Mouse (Mus musculus): ENCODE measurements around the gene Arhgap10.
A peak's percentile ranks its signal among the peaks of the same experiment; 100 is the strongest.

The Arhgap10 gene

GRCm38 (mm10) chr8:77517301-77518200 is at the start of gene Arhgap10:
Arhgap10 (minus strand) TSS chr8:77517953.
- DNase-seq (ENCODE audit: low spot score), result peak; percentile 90

DNA sequence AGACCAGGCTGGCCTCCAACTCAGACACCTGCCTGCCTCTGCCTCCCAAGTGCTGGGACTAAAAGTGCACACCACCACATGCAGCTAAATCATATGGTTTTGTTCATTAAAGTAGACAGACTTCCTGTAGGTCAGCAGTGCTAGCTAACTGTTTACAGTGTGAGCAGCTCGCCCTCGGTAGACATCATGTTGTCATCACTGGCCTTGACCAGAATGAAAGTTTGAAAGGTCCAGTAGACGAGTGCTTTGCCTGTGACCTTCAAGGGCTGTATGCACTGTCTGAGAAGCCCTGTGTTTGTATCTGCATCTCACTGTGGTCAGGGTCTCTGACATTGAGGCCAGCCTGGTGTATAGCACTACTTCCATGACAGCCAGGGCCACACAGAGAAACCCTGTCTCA is 43.7 kb upstream of the Arhgap10 start:
- DNase-seq (ENCODE audit: low spot score), result no peak

DNA sequence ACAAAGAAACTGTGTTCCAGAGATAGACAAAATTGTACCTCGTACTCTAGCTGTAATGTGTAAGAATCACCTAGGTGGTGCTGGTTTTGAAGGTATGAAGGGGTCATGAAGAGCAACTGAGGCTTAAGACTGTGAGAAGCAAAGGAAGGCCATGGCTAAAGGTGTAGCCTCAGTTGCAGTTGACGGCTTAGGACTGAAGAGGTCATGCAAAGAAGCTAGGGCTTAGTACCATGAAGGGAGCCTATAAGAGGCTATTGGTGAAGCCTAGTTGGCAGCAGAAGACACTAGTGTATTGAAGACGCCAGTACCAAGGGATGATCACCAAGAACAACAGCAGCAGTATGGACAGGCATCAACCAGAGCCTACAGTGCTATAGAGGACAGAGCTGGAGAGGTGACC is 34.7 kb upstream of the Arhgap10 start:
- no peak for DNase-seq (ENCODE audit: low spot score)

DNA sequence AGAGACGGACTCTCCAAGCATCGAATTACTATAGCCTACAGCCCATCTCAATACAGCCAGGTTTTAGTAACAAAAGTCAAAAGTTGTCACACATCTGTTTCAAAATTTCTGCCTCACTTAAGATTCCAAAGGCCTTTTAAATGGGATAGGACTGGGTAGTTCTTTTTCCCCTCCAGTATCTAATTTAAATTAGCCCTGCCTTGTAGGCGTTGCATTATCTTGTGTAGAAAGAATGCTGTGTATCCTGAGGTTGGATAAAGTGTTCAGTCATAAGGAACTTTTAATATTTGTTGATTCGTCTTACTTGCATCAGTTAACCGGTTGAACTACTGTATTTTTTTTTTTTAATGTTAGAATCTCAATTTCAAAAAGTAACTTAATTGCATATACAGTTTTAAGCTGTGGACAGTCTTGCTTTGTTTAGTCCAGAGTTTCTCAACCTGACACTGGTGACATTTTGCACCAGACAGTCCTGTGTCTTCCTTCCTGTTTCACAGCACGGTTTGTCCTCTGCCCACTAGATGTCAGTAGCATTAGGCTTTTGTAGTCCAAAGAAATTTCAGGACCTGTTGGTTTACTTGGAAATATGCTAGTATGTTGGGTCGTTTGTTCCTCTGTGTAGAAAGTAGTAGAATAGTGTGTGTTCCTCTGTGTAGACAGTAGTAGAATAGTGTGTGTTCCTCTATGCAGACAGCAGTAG is 32.3 kb upstream of the Arhgap10 start:
- DNase-seq (ENCODE audit: low spot score), result peak; percentile 20

- DNase-seq (ENCODE audit: low spot score), result peak; percentile 94
Measured at GRCm38 (mm10) chr8:77549121-77549706, 31.5 kb upstream of the Arhgap10 start, which contains the start of gene Prmt9. Prmt9 (plus strand) TSS chr8:77549397.

DNA sequence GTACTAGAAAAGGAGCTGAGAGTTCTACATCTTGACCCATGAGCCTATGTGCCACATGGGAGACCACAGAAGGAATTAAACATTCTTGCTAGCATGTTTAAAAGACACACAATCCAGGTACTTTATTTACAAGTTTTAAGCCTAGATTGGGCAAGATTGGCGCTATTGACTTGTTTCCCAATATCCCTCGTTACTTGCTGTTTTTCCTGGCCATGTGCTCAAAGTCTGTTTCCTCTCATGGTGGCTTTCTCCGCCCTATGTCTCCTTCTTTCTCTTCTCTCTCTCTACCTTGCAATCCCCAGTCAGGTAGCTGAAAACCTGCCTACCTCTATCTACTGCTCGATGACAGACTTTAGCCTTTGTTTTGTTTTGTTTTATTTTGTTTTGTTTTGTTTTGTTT is 27.9 kb upstream of the Arhgap10 start:
- DNase-seq (ENCODE audit: low spot score), result no peak

DNA sequence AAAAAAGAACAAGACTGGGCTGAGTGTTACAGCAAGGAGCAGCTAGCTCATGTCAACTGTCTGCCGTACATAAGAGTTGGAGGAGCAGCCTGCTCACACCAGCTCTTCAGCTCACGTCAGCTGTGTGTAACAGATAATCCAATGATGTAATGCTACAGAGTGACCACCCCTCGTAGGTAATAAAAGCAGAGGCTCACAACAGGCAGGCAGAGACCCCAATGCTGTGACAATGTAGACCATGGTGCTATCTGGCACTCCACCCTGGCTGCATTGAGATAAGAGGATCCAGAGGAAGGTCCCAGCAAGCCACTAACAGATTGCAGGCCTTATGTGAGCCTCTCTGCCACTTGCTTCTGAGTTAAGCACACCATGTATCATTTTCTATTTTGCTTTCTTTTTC is 26.7 kb upstream of the Arhgap10 start:
- DNase-seq (ENCODE audit: low spot score), result no peak

DNA sequence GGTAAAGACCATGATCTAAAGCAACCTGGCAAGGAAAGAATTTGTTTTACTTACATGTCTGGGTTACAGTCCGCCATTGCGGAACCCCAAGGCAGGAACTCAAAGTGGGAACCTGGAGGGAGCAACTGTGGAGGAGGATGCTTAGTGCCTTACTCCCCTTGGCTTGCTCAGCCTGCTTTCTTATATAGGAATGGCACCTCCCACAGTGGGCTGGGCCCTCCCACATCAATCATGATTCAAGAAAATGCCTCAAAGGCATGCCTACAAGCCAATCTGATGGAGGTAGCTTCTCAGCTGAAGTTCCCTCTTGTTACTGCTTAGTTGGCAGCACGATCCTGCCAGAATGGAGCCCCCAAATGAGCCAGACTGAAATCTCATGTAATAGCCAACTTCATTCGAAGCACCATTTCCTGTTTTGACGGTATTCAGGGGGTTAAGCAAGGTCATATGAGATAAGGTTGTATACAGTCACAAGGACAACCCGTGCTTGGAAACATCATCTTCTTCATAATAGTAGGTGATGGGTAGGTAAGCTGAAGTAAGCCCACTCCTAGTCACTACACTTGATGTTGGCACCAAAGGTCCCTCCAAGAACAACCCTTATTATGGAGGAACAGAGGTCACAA is 25.5 kb upstream of the Arhgap10 start:
- no peak for DNase-seq (ENCODE audit: low spot score)

DNA sequence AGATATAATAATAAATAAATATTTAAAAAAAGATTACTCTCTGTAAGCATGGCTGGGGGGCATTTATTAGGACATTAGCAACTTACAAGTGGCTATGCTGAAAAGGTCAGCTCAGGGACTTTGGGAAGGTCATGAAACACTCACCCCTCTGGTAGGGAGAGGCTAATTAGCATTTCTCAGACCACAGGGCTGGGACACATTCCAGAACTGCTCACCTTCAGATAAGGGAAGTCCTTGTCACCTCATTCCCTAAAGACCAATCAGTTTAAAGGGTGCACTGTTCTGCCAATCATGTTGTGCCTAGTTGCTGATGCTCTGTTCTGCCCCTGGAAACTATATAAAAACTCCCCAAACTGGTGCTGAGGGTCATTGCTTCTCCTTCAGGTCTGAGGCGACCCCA is 20.5 kb upstream of the Arhgap10 start:
- no peak for DNase-seq (ENCODE audit: low spot score)

- no peak for DNase-seq (ENCODE audit: low spot score)
Measured at GRCm38 (mm10) chr8:77536821-77537220, 19.1 kb upstream of the Arhgap10 start.

DNA sequence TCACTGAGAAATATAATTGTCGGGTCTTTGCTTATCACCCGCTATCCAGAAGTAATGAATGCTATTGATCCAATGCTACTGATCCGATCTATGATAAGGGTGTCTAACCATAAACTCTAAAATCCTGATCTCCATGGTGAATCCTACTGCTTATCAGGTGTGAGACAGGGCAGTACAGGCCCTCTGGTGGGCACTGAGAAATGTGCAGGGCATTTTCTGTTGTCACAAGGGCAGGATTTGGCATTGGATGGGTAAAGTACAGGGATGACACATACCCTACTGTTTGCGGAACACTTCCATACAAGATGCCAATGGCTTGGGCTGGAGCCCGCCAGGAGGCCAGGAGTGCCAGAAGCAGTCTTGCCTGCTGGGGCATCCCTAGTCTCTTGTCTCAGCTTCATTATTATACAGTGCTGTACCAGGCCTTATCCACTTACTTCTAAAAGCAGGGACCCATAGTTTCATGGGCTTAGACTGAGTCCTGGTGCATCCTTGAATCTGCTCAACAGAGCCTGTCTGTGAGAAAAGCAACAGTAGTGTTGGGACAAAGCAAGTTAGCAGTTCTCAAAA is 17.4 kb upstream of the Arhgap10 start:
- peak; percentile 56 for DNase-seq (ENCODE audit: low spot score)

GRCm38 (mm10) chr8:77534358-77534992 is 16.7 kb upstream of the Arhgap10 start:
- no peak for DNase-seq (ENCODE audit: low spot score)

DNA sequence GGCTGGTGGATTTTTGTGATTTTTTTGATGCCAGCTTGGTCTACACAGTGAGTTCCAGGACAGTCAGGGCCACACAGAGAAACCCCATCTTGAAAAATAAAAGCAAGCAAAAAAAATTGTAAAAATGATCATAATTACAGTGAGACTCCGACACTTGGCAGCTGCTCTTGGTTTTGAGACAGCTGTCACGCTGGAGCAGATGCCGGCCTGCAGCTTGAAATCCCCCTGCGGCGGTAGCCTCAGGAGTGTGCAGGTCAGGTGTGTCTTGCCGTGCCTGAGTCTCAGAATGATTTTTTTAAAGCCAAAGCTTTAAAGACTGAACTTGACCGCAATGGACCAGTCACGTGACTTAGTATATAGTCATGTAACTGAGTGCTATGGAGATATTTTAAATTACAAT is 8.4 kb upstream of the Arhgap10 start:
- no peak for DNase-seq (ENCODE audit: low spot score)

DNA sequence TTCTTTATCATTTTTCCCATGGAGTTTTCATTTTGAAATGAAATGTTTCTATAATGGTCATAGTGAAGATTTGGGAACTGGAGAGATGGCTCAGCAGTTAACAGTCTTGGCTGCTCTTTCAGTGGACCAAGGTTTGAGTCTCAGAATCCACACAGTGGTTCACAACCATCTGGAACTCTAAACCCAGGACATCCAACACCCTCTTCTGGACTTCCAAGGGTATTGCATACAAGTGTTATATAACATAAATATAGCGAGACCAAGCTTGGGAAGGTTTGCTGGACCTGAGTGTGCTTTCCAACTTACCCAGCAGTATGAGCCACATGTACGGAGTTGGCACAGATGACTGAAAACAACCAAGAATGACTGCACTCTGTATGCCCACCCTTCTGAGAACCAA is 7.2 kb upstream of the Arhgap10 start:
- DNase-seq (ENCODE audit: low spot score), result no peak

DNA sequence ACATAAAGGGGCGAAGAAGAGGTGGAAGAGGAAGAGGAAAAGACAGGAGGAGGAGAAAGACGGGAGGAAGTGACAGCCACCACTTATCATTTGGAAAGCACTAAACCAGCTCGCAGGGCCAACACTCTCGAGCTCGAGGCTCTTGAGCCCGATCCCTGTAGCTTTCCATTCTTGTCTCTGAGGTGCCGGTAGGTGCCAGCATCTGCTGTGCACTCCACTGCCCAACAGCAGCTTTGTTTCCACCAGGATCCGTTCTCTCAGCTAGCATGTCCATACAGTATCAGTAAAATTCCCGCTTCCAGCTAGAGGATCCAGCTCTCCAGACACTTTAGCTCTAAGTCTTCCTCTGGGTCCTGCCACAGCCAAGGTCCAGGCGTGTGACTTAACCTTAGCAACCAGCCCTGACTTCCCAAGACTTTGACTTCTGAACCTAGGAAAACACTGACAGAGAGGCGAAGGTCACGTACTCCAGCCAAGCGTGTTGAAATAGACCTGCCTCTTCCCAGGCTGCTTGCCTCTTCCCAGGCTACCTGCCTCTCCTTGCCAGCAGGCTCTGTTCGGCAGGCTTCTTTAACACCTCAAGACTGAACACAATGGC is 6.4 kb upstream of the Arhgap10 start:
- DNase-seq (ENCODE audit: low spot score), result no peak

DNA sequence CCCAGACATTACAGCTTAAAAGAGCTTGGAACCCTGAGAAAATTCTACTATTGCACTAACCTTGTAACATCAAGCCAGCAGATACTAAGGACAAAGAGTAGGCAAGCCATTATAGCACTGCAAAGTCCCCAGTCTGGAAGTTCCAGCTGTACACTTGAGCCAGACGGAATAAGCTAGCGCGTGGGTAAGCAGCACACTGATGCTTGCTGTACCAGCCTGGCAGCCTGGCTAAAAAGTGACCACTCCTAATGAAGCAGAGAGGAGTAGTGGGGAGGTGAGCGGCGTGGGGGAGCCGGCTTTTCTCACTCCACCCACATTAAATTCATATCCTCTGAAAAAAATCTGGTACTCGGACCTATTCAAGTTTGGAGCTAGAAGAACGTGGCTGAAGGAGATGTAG is 5.2 kb upstream of the Arhgap10 start:
- DNase-seq (ENCODE audit: low spot score), result no peak

- no peak for DNase-seq (ENCODE audit: low spot score)
Measured at GRCm38 (mm10) chr8:77521028-77521785, 3.5 kb upstream of the Arhgap10 start.

- DNase-seq (ENCODE audit: low spot score), result no peak
Measured at GRCm38 (mm10) chr8:77520601-77521000, 2.8 kb upstream of the Arhgap10 start.

DNA sequence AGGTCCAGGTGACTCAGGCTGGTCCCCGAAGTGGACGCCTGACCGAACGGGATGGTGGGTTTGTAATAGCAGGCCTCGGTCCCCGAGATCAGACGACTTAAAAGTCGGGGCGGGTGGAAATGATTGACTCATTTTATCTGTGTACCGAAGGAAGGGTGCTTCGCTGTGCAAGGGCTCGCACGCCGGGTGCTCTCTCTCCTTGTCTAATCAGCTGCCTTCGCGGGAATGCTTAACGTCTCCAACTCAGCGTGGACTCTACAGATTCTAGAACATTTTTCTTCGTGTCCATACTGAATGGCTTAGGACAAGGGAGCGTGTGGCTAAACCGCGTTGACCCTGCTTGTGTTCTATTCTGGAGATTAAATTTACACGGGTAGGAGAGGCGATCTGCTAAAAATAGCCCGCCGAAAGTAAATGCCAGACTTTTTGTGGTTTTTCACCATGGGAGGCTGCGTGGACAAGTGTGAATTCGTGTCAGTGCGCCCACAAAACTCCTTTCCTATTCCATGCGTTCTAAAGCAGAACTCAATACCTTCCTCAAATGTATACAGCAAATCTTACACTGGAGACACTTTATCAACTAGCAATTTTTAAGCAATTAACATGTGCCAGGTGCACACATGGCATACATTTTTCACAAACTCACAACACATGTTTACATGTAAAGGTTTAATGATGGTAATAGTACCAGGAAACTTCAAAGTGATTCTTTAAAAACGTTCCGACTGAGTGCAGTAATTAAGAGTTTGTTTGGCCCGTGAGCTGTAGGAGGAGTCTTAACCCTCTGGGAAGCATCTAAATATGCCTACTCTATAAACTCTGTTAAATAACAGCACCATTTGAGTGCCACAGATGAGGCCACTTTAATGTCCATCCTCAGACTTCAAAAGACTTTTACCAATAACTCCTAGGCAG is 705 bp upstream of the Arhgap10 start:
- DNase-seq (ENCODE audit: low spot score), result no peak

Data from urinary bladder, postnatal 14 days (tissue).